Mouse (Mus musculus) MEL (cell line): ENCODE measurements around the gene Slain2.
"Not testable (repeated sequence)": the region's sequence is repeated elsewhere in the genome, so short reads cannot be mapped to it uniquely, and the experiment has no call there.

Experiments
- E2F4 ChIP-seq: IDR thresholded peaks from 2 replicates; pipeline ENCODE4 v1.6.1; 2011; ENCODE audit warnings: low read depth, low read length, improper control_type of control experiment, borderline replicate concordance
- HCFC1 ChIP-seq: IDR thresholded peaks from 2 replicates; pipeline ENCODE4 v1.6.1; 2012; ENCODE audit warnings: low read depth, mild to moderate bottlenecking, inconsistent platforms, low read length, improper control_type of control experiment, moderate library complexity
- MEF2A ChIP-seq: IDR thresholded peaks from 2 replicates; pipeline ENCODE4 v1.6.1; 2014; ENCODE audit warnings: low read depth, mild to moderate bottlenecking, inconsistent platforms, low read length, improper control_type of control experiment; ENCODE audit not compliant: poor library complexity, insufficient replicate concordance, severe bottlenecking; ENCODE audit errors: extremely low read depth
- POLR2A ChIP-seq, 2 experiments: IDR thresholded peaks; 2 replicates each; pipeline ENCODE4 v1.6.1; 2011 to 2012; ENCODE audit warnings: low read length in 2 of 2, mild to moderate bottlenecking in 2 of 2, control low read depth in 1 of 2, improper control_type of control experiment in 1 of 2, low read depth in 1 of 2, moderate library complexity in 1 of 2; ENCODE audit not compliant: control insufficient read depth in 1 of 2, insufficient read depth in 1 of 2, poor library complexity in 1 of 2
- POLR2AphosphoS2 ChIP-seq: IDR thresholded peaks from 2 replicates; pipeline ENCODE4 v1.6.1; 2011; ENCODE audit warnings: low read length, improper control_type of control experiment
- TBP ChIP-seq: IDR thresholded peaks from 2 replicates; pipeline ENCODE4 v1.8.0; 2011; ENCODE audit warnings: low read depth, low read length, improper control_type of control experiment
- ZMIZ1 ChIP-seq: IDR thresholded peaks from 2 replicates; pipeline ENCODE4 v1.6.1; 2012; ENCODE audit warnings: low read depth, mild to moderate bottlenecking, inconsistent platforms, low read length, improper control_type of control experiment, moderate library complexity

DNA sequence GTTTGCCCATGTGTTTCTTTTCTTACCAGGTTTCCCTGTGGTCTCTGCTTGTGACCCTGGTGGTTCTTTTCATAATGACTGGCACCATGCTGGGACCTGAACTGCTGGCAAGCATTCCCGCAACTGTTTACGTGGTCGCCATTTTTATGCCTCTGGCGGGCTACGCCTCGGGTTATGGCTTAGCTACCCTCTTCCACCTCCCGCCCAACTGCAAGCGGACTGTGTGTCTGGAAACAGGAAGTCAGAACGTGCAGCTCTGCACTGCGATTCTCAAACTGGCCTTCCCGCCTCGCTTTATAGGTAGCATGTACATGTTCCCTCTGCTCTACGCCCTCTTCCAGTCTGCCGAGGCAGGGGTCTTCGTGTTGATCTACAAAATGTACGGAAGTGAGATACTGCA lies 97.7 kb downstream of the Slain2 start:
- not testable (repeated sequence) for TF ChIP-seq MEF2A; HCFC1; POLR2A (IDR thresholded peaks at IDR 0.05; ENCODE audit: control insufficient read depth in 1 of 2, insufficient read depth in 1 of 2, low read depth in 1 of 2, low read length in 2 of 2, poor library complexity in 1 of 2); TBP; POLR2AphosphoS2; ZMIZ1; E2F4
